Mouse (Mus musculus): Measurements from ENCODE around the gene Hadha.
A peak's percentile ranks its signal among the peaks of the same experiment; 100 is the strongest.

Gene Hadha

DNA sequence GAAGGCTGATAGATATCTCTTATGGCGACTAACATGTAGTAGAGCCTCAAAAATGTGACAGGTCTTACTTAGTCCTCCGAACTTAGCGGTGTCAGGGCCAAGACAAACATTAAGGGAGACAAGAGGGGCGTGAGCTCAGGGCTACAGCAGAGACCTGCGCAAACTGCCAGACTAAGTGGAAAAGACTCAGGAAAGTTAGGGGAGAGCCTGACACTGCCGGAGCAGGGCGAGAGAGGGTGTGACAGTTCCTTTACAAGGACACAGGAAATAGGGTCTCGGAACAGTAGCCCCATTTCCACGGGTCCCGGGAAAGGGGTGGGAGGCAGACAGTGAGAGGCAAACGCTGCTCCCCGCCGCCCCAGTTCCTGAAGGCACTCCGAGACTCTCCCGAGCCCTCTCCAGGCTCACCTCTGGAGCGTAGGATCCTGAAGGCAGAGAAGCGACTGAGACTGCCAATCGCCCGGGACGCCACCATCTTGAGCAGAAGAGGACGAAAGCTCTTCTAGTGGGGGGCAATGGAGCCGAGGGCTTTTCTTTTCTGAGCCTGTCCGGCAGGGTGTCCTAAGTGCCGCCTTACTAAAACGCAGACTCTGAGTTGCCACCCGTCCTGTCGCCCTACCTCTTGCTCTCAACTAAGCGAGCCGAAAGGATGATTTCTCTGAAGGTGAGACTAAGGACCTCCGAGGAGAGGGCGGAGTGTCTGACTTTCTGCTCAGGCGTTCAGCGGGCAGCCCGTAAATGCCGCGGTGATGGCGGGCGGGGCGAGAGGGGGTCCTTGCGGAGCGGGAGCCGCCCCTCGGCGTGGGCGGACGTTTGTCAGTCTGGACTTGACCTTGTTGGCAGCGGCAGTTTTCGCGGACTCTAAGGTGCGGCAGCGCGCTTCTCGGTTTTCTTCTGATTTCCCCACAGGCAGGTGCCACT is at the start of gene Hadha, which contains the start of gene Hadhb:
Gene Hadha, minus strand, starts transcription at position 689 of the 921 bp plus-strand sequence.
Gene Hadhb, plus strand, starts transcription at position 775 of the 921 bp plus-strand sequence.
- DNase-seq (ENCODE audit: low read depth, low spot score), result peak; percentile 96

DNA sequence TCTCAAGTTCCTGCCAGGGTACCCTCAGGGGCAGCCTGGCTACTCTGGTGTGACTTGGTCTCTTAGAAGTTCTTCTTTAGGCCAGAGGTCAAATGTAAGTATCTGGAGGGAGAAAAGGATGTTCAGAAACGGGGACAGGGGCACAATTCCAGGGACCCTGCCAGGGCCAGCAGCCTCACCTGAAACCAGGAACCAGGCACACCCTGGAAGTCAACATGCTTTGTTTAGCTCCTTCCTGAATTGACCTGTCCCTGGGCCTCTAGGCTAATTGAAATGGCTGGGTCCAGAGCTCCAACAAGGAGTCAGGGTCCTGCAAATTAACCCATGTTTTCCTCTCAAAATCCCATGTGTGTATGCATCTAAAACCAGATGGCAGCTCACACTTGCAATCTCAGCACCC is 49.5 kb upstream of the Hadha start:
- no peak for DNase-seq (ENCODE audit: low read depth, low spot score)

DNA sequence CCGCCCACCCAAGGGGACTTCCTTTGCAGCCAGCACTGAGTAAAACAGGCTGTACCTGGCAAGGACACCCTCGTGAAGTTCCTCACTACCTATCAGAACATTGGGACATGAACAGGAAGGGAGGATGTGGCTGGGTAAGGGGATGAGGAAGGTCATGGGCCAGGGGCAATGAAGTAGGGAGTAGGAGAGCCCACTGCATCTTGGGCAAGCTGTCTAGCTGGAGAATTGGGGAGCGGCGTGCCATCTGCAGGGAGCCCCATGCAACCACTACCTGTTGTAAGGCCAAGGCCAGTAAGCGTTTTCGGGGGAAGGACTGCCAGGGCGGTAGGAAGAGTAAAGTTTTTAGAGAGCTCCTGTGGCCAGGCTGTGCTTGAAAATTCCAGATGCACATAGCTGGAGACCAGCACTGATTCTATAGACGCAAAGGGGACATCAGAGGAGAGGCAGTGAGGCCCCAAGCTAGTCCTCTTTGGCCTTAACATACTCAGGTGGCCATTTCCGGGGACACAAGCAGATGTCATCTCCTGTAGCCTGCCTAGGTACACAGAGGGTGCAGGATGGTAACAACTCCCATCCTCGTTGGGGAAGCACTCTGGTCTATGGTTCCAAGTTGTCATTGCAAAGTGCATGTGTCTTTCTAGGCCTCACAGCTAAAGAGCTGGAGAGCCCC is 48.4 kb upstream of the Hadha start:
- DNase-seq (ENCODE audit: low read depth, low spot score), result no peak

DNA sequence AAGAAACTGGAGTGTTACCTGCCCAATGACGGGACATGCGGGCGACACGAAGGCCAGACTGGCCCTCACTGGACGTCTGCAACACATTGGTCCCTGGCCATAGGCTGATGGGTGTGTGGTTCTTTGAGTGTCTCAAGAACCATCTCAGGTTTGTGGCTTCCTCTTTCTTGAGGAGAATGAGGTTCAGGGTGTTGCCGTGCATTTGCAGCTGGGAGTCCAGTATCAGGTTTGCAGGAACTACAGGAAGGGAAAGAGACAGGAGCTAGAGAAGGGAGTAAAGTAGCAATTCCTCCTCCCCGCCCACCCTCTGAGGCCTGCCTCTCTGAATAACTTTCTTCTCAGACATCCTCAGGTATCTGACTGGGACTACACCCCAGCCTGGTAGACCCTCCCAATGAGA is 47.3 kb upstream of the Hadha start:
- DNase-seq (ENCODE audit: low read depth, low spot score), result no peak

DNA sequence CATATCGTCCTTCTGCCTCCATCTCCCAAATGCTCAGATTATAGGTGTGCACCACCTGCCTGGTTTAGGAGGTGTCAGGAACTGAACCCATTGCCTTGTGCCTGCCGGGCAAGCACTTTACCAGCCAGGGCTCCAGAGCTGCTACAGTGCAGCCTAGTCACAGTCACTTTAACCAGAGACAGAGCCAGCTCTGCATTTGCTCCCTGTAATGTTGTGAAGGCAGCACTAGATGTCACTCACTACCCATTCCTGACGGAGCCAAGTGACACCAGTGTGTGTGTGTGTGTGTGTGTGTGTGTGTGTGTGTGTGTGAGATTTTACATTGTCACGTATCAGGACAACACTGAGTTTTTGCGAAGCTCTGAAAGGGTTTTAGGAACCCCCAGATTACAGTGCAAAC is 46.6 kb upstream of the Hadha start:
- peak; percentile 66 for DNase-seq (ENCODE audit: low read depth, low spot score)

DNA sequence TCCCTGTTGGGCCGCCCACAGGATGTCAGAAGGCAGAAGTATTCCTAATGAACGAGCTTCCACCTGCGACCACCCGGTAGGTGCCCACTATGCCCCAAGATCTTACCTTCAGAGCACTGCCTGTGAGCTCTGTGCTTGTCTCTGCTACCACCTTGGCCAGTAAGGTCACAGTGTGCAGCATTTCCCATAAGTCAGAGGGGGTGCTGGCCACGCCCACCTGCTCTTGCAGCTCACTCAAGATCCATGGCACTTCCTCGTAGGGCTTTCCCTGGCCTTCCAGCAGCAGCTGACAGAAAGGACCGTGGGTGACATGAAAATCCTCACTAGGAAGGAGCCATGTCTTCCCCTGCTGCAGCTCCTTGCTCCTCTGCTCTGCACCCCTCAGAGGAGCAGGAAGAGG is 43.3 kb upstream of the Hadha start:
- DNase-seq (ENCODE audit: low read depth, low spot score), result peak; percentile 80

DNA sequence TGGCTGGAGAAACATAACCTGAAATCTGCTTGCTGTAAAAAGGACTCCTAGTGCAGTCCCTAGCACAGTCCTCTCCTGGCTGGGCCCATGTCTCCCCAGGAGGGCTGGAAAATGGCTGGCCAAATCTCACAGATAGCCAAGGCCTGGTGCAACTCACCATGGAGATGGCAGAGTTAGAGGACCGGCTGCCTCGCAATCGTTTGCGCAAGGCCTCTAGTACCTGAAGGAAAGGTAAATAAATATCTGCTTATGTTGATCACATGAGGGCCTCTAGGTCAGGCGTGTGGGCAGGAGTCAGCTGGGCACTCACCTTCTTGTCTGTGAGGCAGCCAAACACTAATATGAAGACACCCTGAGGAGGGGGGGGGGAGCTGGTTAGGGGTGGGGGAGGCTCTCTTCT is 40.4 kb upstream of the Hadha start:
- DNase-seq (ENCODE audit: low read depth, low spot score), result no peak

DNA sequence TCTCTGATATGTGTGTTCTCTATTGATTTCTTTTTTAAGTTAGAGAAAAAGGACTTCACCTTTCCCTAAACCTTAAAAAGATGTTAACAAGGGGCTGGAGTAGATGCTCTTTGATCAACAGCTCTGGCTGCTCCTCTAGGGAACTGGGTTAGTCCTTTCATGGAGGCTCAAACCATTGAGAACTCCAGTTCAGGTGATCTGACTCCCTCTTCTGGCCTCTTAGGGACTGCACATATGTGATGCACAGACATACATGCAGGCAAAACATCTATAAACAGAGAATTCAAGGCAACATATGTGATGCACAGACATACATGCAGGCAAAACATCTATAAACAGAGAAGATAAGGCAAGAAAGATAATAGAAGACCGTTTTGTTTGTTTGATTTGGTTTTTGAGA is 37.5 kb upstream of the Hadha start:
- DNase-seq (ENCODE audit: low read depth, low spot score), result peak; percentile 30

DNA sequence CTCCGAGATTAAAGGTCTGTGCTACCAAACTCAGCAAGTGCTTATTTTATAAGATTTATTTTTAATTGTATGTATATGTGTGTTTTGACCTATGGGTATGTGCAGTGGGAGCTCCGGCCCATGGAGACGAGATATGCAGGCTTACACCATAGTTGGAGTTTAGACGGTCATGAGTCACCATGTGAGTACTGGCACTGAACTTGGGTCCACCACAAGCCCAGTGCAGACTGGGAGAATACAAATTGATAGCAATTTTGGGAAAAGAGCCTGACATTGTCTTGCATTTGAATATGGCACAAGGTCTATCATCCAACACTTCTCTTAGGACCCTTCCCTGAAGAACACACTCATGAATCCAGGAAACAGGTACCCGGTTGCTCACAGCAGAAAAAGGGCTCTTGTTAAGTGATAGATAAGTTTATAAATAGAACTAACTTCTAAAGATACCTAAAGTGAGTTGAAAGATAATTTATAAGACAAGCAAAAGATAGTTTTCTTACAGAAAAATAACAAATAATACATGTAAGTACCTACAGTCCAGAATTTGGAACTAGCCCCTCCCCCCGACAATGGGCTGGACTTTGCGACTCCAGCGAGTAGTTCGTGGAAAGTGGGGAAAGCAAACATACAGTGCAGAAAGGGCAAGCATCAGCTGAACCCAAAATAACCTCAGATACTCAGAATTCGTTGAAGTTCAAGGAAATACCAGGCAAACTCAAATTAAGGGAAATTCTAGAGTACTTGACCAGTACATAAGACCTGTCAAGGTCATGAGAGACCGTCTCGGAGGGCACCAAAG is 32.9 kb upstream of the Hadha start:
- DNase-seq (ENCODE audit: low read depth, low spot score), result no peak

DNA sequence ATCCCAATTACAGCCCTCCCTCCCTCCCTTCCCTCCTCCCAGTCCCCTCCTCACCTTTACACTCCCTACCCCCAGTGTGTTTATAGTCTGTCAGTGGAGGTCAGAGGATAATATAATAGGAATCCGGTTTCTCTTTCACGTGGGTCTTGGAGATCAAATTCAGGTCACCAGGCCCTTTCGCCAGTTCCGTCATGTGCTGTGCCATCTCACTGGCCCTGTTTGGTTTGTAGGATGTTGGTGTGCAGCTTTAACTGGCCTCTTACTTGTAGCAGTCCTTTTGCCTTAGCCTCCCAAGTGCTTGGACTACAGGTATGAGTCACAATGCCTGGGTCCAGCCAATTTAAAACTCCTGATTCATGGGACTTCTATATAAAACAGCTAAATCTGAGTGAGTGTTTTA is 20.8 kb upstream of the Hadha start:
- DNase-seq (ENCODE audit: low read depth, low spot score), result no peak

DNA sequence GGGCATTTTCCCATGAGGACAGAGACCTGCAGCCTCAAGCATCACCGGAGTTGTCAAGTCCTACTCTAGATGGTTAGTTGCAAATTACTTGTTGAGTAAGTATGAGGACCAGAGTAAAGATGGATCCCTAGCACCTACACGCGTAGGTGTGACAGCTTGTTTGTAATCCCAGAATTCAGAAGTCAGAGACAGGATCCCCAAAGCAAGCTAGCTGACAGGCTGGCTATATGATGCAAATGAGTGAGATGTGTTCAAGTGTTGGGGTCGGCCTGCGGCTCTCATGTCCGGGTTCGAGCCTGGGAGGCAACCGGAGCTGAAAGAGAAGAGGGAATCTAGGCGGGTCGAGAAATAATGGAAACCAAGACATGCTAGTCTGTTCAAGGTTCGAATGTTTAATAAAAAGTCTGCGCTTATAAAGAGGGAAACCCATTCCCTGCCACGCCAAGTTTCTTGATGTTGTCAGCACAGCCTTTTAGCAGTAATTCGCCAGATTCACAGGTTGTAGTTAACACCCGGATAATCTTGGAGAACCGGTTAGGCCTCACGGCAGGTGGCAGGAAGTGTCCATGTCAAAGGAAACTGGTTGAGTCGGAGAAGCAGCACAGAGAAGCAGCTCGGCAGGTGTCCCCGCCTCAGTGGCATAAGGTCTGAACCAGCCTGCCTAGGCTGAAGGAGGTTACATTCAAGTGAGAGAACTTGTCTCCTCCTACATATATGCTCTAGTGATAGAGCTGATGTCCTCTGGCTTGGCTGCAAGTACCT is 18.1 kb upstream of the Hadha start:
- DNase-seq (ENCODE audit: low read depth, low spot score), result peak; percentile 53

DNA sequence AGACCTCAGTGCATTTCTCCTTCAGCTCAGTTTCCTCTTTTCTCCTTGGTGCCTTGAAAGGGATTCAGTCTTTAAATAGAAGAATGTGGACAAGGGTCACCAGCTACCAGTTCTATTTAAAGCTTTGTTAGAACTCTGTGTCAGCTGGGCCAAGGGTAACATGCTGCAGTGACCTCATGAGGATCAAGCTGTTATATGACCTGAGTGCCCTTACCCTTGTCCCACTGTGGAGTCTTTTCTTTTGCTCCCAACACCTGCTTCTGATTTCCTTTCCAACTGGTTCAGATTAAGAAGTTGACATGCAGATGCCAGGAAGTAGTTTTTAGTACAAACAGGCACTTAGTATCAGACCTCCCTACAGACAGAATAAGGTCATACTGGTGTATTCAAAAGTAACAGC is 17.2 kb upstream of the Hadha start:
- no peak for DNase-seq (ENCODE audit: low read depth, low spot score)

DNA sequence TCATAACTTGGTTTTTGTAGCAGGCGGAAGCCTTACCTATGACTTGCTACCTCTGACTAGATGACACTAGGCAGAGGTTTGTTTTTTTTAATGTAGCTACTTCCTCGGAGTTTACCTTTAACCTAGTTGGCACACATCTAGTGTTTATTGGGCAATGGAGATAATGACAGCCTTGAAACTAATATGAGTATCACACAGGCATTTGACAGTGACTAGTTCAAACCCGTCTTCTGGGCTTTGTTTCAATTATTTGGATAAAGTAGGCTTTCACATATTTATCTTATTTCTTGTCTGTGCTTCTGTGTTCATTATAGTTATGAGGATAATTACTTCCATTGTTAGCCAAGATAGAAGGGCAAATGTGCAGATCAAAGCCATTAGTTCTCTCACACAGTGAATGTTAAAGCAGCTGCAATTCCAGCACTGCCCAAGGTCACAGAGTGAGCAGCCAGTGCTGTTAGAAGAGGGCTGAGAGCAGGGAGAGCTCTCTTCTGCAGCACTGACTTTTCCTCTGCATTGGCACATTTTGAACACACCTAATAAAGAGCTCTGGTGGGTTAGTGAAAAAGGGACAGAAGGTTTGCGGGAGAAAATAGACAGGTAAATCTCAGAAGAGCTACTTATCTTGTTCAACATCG is 15.5 kb upstream of the Hadha start:
- no peak for DNase-seq (ENCODE audit: low read depth, low spot score)

DNA sequence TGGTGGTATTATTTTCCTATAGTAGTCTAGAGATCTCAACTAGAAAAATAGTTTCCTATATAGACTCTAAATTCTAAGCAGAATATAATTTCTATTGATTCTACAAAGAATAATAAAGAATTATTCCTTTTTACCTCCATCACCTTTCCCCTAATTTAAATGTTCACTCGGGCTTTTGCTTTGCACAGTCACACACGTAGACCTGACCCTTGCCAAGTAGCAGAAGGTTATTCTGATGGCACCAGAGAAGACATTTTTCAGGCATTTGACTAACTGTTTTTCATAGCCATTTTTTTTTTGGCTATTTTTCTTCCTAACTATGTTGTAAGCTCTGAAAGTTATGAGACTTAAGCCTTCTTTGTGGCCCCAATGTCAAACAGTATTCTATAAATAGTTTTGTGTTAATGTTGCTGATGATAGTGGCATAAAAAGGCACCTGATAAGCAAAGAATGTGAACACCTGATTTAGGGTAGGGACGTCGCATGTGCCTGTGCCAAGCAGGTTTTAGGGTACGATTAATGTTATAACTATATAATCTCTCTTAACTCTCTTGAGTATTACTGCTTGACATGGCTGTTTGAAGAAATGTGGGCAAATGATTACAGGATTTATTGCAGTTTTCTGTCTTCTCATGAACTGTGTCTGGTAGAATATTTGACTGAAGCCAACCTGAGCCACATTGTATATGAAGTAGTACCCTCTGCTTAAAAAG is 10.4 kb upstream of the Hadha start:
- DNase-seq (ENCODE audit: low read depth, low spot score), result no peak

DNA sequence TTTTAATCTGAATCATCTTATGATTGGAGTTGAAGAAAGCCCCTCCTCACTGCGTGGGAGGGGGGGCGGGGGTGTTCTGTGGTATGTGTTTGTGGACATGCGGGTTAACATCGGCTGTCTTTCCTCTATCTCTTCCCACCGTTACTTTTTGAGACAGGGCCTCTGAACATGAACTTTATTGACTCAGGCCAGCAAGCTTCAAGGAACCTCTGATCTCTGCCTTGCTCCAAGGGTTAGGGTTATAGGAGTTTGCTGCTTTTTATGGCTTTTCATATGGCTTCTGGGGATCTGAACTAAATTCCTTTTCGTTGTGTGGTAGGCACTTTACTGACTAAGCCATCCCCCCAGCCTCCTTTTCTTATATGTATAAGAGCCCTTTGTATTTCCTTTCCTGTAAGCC is 7.4 kb upstream of the Hadha start:
- no peak for DNase-seq (ENCODE audit: low read depth, low spot score)

DNA sequence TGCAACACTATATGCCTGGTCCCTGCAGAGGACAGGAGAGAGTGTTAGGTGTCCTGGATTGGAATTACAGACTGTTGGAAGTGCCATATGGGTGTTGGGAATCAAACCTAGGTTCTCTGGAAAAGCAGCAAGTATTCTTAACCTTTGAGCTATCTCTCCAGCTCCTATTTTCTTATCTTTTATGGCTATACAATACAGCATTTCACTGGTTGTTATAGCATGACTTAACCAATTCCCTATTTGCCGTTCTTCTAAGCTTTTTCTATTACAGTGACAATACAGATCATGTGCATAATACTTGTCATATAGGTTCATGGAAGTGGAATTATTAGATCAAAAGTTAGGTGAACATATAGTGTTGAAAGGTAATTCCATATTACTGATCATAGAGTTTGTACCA is 6.9 kb upstream of the Hadha start:
- DNase-seq (ENCODE audit: low read depth, low spot score), result no peak

DNA sequence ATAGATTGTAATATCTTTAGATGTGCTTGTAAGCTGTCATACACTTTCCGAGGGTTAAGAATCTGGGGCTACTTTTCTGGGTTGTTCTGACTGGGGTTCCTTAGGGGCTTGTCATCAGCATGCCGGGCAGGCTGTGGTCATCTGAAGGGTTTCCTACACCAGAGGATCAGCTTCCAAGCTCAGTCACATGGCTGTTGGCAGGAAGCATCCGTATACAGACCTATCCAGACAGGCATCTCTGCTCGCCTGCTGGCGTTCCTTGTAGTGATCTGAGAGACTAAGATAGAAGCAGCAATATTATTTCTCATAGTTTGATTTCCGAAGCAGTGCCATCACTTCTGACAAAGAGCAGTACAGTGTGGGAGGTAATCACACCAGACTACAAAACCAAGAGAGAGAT is 4.6 kb upstream of the Hadha start:
- no peak for DNase-seq (ENCODE audit: low read depth, low spot score)

DNA sequence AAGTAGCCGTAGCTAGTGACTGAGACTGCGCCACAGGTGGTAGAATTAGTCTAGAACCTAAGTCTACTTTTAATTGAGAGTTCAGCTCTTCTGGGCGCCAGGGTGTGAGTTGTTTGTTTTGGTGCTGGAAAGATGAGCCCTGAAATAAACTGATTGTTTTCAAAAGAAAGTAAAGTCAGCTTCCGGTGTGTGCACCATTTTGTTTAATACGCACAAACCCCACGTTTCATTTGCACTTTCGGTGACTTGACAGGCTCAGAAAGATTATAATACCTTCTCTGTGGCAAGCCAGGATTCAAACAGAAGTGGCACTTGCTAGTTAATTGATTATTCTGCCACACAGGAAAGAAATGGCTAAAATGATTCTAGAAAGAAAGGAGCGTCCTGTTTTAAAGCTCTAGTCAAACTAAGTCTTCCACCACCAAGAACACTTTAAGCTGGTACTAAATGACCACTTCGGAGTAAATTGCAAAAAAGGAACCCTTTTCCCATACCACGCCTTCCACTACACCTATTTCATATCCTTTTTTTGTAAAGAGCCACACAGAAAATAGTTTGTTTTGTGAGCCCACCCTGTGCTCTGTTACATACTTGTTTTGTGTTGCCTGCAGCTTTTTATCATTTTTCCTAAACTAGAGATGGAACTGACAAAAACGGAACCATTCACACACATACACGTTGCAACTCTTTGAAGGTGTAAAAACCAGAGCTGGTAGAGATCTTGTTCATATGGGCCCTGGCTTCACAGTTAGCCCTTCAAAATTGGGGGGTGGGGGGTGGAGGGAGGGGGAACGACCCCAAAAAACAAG is 1.1 kb upstream of the Hadha start:
- no peak for DNase-seq (ENCODE audit: low read depth, low spot score)

DNA sequence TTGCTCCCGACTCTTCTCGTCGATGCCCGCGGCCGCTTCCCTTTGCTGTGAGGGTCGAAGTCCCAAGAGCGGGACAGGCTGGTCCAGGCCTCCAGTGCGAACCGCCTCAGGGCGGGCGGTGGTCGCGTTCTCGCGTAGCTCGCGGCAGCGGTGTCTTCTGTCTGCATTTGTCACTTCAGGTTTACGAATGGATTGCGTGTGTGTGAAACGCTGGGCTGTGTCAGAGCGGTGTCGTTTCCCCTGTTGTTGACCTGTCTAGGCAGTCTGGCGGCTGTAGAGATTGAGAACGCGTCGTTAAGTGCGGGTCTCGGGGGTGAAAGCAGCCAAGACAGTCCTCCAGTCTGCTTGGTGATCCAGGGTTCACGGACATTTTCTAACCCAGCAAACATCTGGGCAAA is 432 bp upstream of the Hadha start:
- no peak for DNase-seq (ENCODE audit: low read depth, low spot score)

All from ZHBTc4 (cell line).